Mouse (Mus musculus) heart, postnatal 25 days (tissue): ENCODE data around the gene Mtnr1b. TPM values are rescaled to one million over a fixed set of nuclear protein-coding genes. Genes with fewer than 3 reads are reported as not detected.

Experiments used
- DNase-seq: peaks from one replicate; pipeline ENCODE4 v3.0.0; 2022; ENCODE audit warnings: low spot score
- intact Hi-C: fragments of 180-260 bp; cut with DNase I; formaldehyde crosslinking; loops from one replicate; pipeline ENCODE4 v1.15.1; 2025
- total RNA-seq, 2 experiments: library from RNA; stranded (reverse); gene quantifications; 2 replicates each; pipeline ENCODE4 v1.2.3; 2021

Gene Mtnr1b
- total RNA-seq, 2 experiments from 2014 or later, result not detected

DNA sequence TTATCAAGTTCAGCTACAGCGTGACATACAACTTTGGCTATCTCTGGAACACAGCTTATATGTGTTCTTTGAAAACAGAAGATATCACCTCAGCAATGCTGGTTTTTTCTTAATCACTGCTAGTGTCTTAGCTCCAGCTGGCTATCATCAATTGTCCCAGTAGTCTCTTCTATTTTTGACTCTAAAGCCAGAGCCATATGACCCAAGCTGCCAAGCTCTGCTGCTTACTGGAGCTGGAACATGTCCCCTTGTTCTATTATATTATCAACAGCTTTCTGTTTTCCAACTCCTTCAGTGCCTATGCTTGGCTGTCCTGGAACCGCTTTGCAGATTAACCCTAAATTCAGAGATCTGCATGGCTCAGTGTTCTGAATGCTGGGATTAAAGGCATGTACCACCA is 70.1 kb downstream of the Mtnr1b start:
- intact Hi-C loops, result no loop called here
- DNase-seq, result no peak

DNA sequence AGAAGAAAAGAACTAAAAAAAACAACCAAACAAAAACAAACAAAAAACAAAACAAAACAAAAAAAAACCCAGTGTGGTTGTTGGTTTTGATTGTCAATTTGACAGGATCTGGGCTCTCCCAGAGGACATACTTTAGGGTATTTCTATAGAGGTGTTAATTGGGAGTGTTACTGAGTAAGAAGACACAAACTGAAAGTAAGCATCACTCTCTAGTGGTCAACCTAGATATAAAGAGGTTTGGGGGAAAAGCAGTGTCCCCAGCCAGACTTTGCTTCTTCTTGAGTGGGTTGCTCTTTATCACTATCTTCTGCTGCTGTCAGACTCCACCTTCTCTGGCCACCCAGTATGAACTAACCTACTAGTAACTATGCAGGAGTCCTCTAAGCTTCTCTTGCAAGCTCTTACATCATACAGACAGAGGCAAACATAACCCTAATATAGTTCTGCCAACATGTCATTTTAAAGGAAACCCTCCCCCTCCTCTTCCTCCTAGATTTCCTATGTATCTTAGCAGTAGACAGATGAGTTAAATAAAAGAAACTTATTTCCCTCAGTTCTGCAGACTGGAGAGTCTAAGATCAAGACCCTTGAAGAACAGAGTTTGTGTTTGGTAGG is 71.8 kb downstream of the Mtnr1b start:
- intact Hi-C loops, result no loop called here
- no peak for DNase-seq

DNA sequence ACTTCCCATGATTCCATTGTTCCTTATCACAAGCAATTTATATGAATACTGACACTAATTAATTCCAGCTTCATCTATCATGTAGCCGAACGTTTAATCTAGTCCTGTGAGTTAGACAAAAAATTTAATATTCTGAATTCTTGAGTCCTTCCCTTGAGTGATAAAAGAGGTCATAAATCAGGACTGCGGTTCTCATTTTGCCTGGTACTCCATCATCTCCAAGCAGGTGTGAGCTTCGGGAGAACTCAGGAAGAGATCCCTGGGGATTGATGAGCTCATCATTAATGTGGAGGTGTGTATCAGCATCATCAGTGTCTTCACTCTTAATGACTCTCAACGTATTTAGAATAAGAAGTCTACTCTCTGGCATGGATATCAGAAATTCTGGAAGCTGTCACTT is 74.0 kb downstream of the Mtnr1b start:
- intact Hi-C loops, result no loop called here

DNA sequence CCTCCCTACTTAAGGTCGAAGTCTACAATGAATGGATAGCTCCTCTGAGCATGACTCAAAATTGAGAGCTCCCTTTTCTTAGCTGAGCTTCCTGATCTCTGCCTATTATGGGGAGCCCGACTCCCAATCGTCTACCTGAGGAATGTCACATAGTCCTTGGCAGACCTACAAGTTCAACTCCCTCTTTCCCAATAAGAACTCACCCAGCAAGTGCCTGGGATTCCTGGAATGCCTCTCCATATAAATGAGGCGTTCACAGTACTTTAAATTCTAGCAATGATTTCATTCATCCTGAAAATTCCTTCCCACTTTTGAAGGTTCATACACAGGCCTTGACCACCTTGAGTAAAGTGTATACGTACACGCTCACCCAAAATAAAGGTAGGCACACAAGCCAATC is 79.9 kb downstream of the Mtnr1b start:
- no peak for DNase-seq
- intact Hi-C loops, result no loop called here

More for the DNA sequence above, 74.0 kb downstream of the Mtnr1b start:
- no peak for DNase-seq

DNA sequence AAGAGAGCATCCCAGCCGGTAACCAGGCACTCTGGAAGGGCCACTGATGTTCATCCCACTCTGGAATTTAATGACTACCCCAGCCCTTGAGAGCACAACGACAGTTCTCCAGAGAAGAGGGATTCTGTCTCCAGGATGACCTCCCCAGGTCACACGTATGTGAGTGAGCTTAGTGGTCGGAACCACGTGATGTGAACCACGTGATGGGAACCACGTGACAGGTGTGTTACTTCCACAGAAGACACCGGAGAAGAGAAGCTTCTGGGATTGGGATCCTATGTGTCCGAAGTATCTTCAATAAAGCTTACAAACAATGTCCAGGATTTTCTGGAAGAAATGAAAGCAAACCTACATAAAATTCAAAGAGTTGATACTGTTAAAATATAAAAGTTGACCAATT is 82.3 kb downstream of the Mtnr1b start:
- DNase-seq, result no peak
- intact Hi-C loops, result no loop called here

DNA sequence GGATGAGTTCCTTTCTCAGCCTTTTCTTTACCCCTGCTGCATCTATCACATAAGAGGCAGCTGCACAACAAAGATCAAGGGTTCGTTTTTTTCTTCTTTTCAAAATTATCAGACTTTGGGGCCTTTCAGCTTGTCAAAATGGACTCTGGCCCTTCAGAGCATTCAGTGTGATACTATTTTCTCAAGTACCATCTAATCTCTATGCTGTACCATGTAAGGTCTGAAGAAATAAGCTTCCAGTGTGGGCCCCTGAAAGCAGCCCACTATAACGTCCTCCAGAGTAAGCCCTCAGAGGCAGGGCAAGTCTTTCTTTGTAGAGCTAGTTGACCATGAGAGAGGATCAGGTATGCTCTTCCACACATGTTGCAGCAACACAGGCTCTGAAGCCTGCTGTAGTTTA is 87.7 kb downstream of the Mtnr1b start:
- DNase-seq, result no peak
- intact Hi-C loops, result no loop called here

DNA sequence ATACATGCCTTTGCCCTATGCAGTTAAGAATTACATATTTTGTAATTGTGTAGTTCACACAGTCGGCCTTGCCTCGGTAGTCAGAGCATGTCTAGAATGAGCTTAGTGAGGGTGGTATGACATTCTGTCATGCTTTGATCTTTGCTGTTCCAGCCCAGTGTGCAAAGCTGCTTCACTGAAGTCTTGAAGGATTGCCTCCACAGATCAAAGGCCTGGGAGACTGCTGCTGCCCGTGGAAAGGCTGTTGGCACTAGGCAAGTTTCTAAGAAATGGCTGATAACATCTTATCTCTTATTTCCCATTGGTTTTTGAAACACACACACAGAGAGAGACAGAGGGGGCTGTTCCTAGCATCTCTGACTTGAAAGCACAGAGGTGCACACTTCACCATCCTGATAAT is 88.2 kb downstream of the Mtnr1b start:
- no peak for DNase-seq
- intact Hi-C loops, result no loop called here

DNA sequence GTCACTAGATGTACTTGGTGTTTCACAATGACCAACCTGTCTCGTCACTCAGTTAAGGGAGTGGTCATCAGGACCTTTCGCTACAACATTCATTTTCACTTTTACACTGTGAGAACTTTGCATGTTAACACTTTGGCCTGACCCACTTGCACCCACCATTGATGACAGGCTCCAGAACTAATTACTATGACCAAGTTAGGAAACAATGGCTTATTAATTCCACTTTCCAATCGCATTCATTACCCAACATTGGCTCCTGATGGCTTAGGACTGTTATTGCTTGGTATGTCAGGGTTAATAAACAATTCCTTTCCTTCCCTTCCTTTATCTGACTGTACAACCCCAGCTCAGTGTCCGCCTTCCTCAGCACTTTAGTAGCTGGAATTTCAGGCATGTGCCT is 92.4 kb downstream of the Mtnr1b start:
- intact Hi-C loops, result no loop called here
- no peak for DNase-seq

DNA sequence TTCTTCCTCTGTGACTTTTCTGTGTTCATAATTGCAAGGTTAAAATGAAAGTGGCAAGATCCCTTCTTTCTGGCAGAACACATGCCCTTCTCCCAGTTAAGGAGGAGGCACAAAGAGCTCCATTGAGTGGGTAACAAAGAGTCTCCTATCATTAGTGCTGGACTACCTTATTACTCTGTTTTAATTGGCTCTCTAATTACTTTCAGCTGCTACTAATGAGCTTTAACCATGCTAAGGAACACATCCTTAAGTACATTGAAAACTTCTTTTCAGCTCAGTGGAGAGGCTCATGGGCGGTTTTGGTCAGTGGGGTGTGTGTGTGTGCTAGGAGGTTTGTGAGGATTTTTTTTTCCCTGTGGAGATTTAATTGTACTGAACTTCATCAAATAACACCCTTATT is 99.4 kb downstream of the Mtnr1b start:
- intact Hi-C loops, result no loop called here
- no peak for DNase-seq

Other genes starting within 250 kb of the Mtnr1b start
- under 1 TPM in 1 of 2 experiments, not detected in 1; 0.25 TPM for gene Deup1, start 246.6 kb downstream of the Mtnr1b start, total RNA-seq
- gene Slc36a4, start 164.8 kb downstream of the Mtnr1b start, total RNA-seq, result 1 to 10 TPM; 7.9 to 8.1 TPM